Mouse (Mus musculus) hindbrain, embryonic 14.5 days (tissue): Measurements from ENCODE around the gene Cxcl13. TPM values are rescaled to one million over a fixed set of nuclear protein-coding genes. Genes with fewer than 3 reads are reported as not detected.
"Not testable (repeated sequence)": the region's sequence is repeated elsewhere in the genome, so short reads cannot be mapped to it uniquely, and the experiment has no call there.

Source experiments
- ATAC-seq: fragments of 200-750 bp; cut with Nextera tagmentation; 2 replicates; pipeline ENCODE4 v1.8.0; 2017; ENCODE audit warnings: moderate number of reproducible peaks, mild to moderate bottlenecking, moderate TSS enrichment, moderate library complexity; ENCODE audit not compliant: low FRiP score
- DNase-seq: peaks from one replicate; pipeline ENCODE4 v3.0.0-alpha.2; 2015; ENCODE audit warnings: low spot score
- H3K27ac ChIP-seq: fragments of 300-500 bp; sonication (generic); 2 replicates; pipeline ENCODE4 v1.5.1; 2014; ENCODE audit warnings: mild to moderate bottlenecking, moderate library complexity
- H3K27me3 ChIP-seq: fragments of 300-500 bp; sonication (generic); 2 replicates; pipeline ENCODE4 v1.6.1; 2014; ENCODE audit warnings: mild to moderate bottlenecking, low read length, mixed read lengths; ENCODE audit not compliant: control insufficient read depth, insufficient read depth
- H3K36me3 ChIP-seq: fragments of 300-500 bp; sonication (generic); replicated peaks from 2 replicates; pipeline ENCODE4 v1.6.1; 2014; ENCODE audit not compliant: control insufficient read depth, insufficient read depth
- H3K4me1 ChIP-seq: fragments of 300-500 bp; sonication (generic); replicated peaks from 2 replicates; pipeline ENCODE4 v1.6.1; 2014; ENCODE audit warnings: antibody characterized with exemption, low read length, mixed read lengths; ENCODE audit not compliant: control insufficient read depth, insufficient read depth
- H3K4me2 ChIP-seq: fragments of 300-500 bp; sonication (generic); replicated peaks from 2 replicates; pipeline ENCODE4 v1.6.1; 2014; ENCODE audit warnings: mild to moderate bottlenecking, moderate library complexity
- H3K4me3 ChIP-seq: fragments of 300-500 bp; sonication (generic); replicated peaks from 2 replicates; pipeline ENCODE4 v1.5.1; 2014; ENCODE audit warnings: mild to moderate bottlenecking, low read length
- H3K9ac ChIP-seq: fragments of 300-500 bp; sonication (generic); 2 replicates; pipeline ENCODE4 v1.6.1; 2014
- H3K9me3 ChIP-seq: fragments of 300-500 bp; sonication (generic); 2 replicates; pipeline ENCODE4 v1.6.1; 2016; ENCODE audit warnings: low read length; ENCODE audit not compliant: control insufficient read depth
- WGBS: fragments of 180-500 bp; shearing (Covaris S2); extraction: QIAGEN DNeasy Blood & Tissue Kit; methylation state at CpG from one replicate; pipeline ENCODE4 v1.1.7; 2014; 5-methylcytosine and 5-hydroxymethylcytosine counted together
- polyA plus RNA-seq: library from polyadenylated mRNA; unstranded; fragments of >200 nt; fragmentation: Nextera tagmentation; extraction: Ambion mirVana; gene quantifications from 2 replicates; pipeline ENCODE4 v1.2.1, GENCODE M21; 2014

The Cxcl13 gene
- polyA plus RNA-seq, 1 experiment from 2014 or later, result 0.23 TPM

DNA sequence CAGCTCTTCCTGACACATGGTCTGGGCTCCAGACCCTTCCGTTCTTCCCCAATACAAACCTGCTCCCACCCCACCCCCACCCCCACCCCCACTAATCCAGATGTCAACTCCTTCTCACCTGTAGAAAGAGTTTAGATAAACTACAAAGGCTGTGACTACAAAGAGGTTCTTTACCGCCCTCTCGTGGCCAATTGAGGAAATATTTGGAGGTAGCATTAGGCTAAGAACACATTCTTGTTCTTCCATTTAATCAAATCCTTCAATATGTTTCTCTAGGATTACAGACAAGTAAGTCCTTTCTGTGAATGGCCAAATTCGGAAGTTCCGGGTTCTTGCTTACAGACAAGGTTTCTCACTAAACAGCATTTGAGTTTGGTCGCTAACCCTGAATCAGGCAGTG, 14.1 kb downstream of the Cxcl13 start:
- 43% methylated on average over 6 of the region's 6 CpGs for whole genome bisulfite sequencing
- Histone ChIP-seq H3K4me2 (no peak overlapping the region), H3K9ac (no peak overlapping the region), H3K27me3 (no peaks in the 10 kb centered on the region), H3K4me1 (no peaks in the 10 kb centered on the region), H3K36me3 (no peaks in the 10 kb centered on the region), H3K27ac (no peak overlapping the region), H3K9me3 (no peaks in the 10 kb centered on the region), H3K4me3 (no peak overlapping the region)
- ATAC-seq (no peak), DNase-seq (peak; percentile 81)

DNA sequence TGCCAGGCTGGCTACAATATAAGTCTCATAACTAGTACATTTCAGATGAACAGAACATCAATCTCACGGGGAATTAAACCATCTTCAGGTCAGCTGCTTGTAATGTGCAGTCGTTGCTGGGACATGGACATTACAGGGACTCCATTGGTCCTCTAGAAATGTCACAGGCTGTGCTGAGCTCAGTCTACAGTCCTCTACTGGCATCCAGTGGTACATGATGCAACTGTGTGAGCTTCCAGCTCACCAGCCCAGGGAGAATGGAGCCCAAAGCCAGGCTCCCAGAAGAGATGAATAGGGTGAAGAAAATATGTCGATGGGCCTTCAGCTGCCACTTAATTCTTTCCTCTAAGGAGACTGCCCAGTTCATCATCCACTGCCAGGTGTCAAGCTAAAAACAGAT, 15.5 kb downstream of the Cxcl13 start:
- no peaks in the 10 kb centered on the region for H3K36me3 ChIP-seq
- H3K9me3 ChIP-seq, result no peaks in the 10 kb centered on the region
- no peak overlapping the region for H3K4me3 ChIP-seq
- no peaks in the 10 kb centered on the region for H3K27me3 ChIP-seq
- WGBS, result 75% methylated on average over 3 of the region's 3 CpGs
- H3K27ac ChIP-seq, result no peak overlapping the region
- no peak for ATAC-seq
- no peak for DNase-seq
- no peak overlapping the region for H3K4me2 ChIP-seq
- H3K9ac ChIP-seq, result no peak overlapping the region
- H3K4me1 ChIP-seq, result no peaks in the 10 kb centered on the region

DNA sequence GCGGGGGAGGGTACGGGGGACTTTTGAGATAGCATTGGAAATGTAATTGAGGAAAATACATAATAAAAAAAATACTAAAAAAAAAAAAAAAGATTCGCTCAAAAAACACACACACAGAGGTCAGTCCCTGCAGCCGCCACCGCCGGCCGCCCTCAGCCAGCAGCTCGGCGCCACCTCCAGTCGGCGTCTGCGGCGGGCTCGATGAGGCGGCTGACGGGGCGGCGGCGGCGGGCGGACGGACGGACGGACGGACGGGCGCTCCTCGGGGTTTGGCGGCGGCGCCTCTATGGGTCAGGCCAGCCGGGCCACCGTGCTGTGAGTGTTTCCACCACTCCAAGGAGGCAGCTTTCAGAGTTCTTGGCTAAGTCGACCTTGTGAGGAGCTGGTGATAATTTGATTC, 17.1 kb downstream of the Cxcl13 start:
- not testable (repeated sequence) for H3K9ac ChIP-seq, ATAC-seq, H3K27me3 ChIP-seq, H3K4me3 ChIP-seq, H3K27ac ChIP-seq, H3K9me3 ChIP-seq, H3K4me1 ChIP-seq, DNase-seq, H3K36me3 ChIP-seq
- H3K4me2 ChIP-seq, result peak overlapping the region; percentile 40
- WGBS, result 32% methylated on average over 34 of the region's 34 CpGs

DNA sequence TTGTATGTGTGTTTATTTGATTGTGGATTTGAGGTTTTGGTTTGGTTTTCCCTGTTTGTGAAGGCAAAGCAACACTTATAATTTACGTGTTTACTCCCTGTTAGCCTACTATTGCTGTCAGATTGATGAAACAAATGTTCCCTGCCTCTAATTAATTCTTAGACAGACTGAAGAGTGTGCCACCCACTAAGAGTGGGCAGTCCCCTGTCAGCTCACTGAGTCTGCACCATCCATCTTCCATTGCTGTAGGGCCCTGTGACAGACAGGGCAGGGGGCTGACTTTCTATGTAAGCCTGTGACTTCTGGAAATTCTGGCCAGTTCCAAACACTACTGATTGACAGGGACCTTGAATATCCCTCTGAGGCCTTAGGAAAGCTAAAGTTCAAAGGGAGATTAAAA, 19.5 kb downstream of the Cxcl13 start:
- no peaks in the 10 kb centered on the region for H3K9me3 ChIP-seq
- WGBS, result 48% methylated on average over 1 of the region's 1 CpGs

DNA sequence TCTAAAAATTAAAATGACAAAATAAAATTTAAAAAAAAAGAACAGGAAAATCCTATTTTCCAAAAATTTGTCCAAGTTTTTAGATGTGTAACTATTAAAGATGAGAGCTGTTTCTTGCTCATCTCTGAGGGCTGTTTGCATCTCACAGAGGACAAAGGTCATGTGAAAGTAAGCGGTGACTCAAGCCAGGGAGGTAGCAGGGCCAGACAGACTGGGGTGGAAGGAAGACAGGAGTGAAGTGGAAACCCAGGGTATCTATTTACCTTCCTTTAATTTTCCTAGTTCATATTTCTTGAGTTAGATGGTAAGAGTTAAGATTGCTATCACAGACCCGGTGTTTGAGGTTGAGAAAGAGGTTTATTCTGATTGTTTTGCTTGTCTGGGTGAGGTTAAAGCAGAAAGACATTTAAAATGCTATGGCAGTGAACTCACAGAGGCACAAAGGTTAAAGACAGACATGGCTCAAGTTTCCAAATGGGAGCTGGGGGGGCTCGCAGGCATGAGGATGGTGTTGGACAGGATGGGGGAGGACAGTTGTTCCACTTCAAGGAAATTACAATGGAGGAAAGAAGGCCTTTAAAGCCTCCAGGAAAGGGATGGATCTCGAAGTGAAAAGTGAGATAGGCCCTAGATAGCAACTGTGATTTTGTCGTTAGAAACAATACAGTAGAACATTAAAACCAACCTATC, 27.2 kb downstream of the Cxcl13 start:
- Histone ChIP-seq H3K9me3 (no peaks in the 10 kb centered on the region), H3K4me1 (no peaks in the 10 kb centered on the region), H3K27me3 (no peaks in the 10 kb centered on the region), H3K27ac (no peak overlapping the region), H3K9ac (no peak overlapping the region), H3K4me3 (no peak overlapping the region), H3K36me3 (no peaks in the 10 kb centered on the region), H3K4me2 (no peak overlapping the region)
- DNase-seq (no peak), ATAC-seq (no peak)
- 72% methylated on average over 5 of the region's 5 CpGs for WGBS

More for the DNA sequence above, 19.5 kb downstream of the Cxcl13 start:
- ATAC-seq, result no peak
- Histone ChIP-seq H3K4me2 (no peak overlapping the region), H3K36me3 (no peaks in the 10 kb centered on the region), H3K27me3 (no peaks in the 10 kb centered on the region), H3K4me1 (no peaks in the 10 kb centered on the region), H3K4me3 (no peak overlapping the region), H3K27ac (no peak overlapping the region), H3K9ac (no peak overlapping the region)
- DNase-seq, result no peak

DNA sequence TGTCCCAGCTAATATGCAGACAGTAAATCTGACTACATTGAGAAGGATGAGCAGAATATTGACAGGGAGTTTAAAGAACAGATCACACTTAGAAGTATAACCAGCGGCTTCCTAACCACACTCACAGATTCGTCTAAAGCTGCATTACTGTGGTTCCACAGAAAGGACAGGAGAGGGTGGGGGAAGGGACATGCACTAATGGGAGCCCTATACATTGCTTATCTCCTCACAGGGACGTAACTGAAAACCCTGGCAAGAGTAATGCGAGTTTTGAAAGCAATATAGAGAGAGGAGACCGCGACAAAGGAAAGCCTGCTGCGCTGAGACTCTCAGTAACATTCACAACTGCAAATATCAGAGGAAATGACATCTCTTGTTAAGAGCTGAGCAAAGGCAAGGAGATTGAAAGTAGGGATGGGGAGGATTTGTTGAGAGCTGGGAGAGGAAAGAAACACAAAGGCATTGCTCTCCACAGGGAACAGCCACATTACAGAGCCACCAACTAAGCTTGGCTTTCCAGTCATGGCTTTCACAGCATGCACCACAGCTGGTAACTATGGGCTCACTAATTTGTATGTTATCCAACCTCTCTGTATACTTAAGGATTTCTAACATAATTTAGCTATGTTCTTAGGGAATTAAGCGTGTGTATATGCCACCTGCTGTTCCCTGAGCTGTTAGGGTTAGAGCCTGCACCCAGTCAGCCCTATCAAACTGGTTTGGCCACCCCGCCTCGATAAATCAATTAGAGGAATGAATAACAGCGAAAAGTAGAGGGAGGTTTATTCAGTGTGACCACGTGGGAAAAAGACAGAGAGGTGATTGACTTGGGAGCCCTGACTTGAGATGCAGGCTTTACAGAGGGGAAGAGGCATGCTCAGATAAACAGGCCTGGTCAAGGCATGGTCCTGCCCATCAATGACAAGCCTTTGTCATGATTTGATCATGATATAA, 34.9 kb downstream of the Cxcl13 start:
- no peak overlapping the region for H3K4me3 ChIP-seq
- H3K27ac ChIP-seq, result no peak overlapping the region
- H3K4me2 ChIP-seq, result peak overlapping the region; percentile 27
- 8% methylated on average over 12 of the region's 12 CpGs for WGBS
- DNase-seq, result peak; percentile 27
- H3K36me3 ChIP-seq, result no peaks in the 10 kb centered on the region
- H3K9me3 ChIP-seq, result no peaks in the 10 kb centered on the region
- no peak overlapping the region for H3K9ac ChIP-seq
- peaks cover 9% of the 10 kb centered on the region; the same call in 1 of the 2 replicates for H3K4me1 ChIP-seq
- no peaks in the 10 kb centered on the region for H3K27me3 ChIP-seq
- peak; percentile 85 for ATAC-seq

DNA sequence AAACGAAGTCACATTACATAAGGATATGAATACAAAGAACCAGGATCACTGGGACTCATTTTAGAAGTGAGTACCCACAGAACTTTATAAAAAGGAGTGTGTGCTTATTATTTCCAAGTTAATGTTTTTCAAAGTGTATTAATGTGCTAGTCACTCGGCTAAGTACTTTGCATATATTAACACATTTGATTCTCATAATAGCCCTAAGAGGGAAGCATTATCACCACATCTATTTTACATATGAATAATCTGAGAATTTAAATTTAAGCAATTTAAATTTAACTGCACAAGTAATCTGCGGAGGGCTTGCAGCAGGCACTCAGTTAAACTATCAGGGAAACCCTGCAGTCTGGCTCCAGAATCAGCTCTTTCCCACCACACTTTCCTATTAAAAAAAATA, 40.5 kb downstream of the Cxcl13 start:
- ATAC-seq (no peak), DNase-seq (no peak)
- H3K4me1 ChIP-seq, result no peaks in the 10 kb centered on the region
- 53% methylated on average over 3 of the region's 3 CpGs for whole genome bisulfite sequencing
- H3K4me2 ChIP-seq, result no peak overlapping the region
- H3K9me3 ChIP-seq, result no peaks in the 10 kb centered on the region
- no peak overlapping the region for H3K4me3 ChIP-seq
- H3K36me3 ChIP-seq, result no peaks in the 10 kb centered on the region
- H3K27me3 ChIP-seq, result no peaks in the 10 kb centered on the region
- H3K9ac ChIP-seq, result no peak overlapping the region
- H3K27ac ChIP-seq, result no peak overlapping the region

DNA sequence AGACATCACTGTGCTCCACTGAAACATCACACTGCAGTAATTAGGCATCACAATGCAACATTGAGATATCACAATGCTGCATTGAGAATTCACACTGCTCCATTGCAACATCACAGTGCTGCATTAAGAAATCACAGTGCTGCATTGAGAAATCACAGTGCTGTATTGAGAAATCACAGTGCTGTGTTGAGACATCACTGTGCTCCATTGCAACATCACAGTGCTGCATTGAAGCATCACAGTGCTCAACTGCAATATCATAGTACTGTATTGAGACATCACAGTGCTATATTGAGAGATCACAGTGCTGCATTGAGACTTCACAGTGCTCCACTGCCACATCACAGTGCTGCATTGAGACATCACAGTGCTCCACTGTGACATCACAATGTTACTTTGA, 46.6 kb downstream of the Cxcl13 start:
- no peak for ATAC-seq
- H3K4me3 ChIP-seq, result no peak overlapping the region
- H3K4me1 ChIP-seq, result no peaks in the 10 kb centered on the region
- H3K27me3 ChIP-seq, result no peaks in the 10 kb centered on the region
- H3K9me3 ChIP-seq, result no peaks in the 10 kb centered on the region
- H3K4me2 ChIP-seq, result no peak overlapping the region
- no peak for DNase-seq
- no peaks in the 10 kb centered on the region for H3K36me3 ChIP-seq
- H3K27ac ChIP-seq, result no peak overlapping the region
- no peak overlapping the region for H3K9ac ChIP-seq

DNA sequence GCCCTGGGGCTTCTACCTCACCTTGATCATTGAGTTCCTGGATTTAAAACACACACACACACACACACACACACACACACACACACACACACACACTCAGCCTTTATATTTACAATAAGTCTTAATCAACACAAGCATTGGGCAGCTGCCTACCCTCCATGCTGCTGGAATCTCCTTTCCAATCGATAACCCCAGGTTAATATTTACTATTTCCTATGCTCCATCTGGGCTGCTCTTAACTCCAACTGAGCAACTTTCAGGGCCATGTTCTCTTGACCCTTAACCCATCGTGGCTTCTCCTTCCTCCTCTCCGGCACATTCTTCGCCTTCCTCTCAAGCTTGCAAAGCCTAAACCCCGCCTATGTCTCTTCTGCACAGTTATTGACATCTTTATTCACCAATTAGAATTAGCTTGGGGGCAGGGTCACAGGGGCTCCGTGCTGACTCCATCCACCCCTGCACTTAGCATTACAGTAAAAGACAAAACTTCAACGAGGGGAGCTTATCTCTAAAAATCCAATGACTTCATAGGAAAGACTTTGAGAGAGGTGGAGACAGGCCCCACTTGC, 51.6 kb downstream of the Cxcl13 start:
- DNase-seq, result no peak
- 79% methylated on average over 7 of the region's 7 CpGs for WGBS
- no peak for ATAC-seq
- H3K4me3 ChIP-seq, result no peak overlapping the region
- H3K27me3 ChIP-seq, result no peaks in the 10 kb centered on the region
- no peak overlapping the region for H3K27ac ChIP-seq
- no peaks in the 10 kb centered on the region for H3K9me3 ChIP-seq
- no peak overlapping the region for H3K4me2 ChIP-seq
- H3K9ac ChIP-seq, result no peak overlapping the region
- H3K36me3 ChIP-seq, result no peaks in the 10 kb centered on the region
- no peaks in the 10 kb centered on the region for H3K4me1 ChIP-seq
